Mouse (Mus musculus): ENCODE measurements at regions not wholly inside any gene's neighbourhood (a gene's known extent, or its start where the extent isn't known, plus 50 kb on each side); places are given as distances from the start of the nearest gene placed in this dataset.
"Not testable (repeated sequence)": the region's sequence is repeated elsewhere in the genome, so short reads cannot be mapped to it uniquely, and the experiment has no call there.

GRCm38 (mm10) chr4:22763026-22763425 lies 274.9 kb upstream of the Pou3f2 start:
- DNase-seq, result not testable (repeated sequence)

All from retina, postnatal 1 day (tissue).